8 mouse cellular contexts compared by ENCODE assay signal in the genomic region with DNA sequence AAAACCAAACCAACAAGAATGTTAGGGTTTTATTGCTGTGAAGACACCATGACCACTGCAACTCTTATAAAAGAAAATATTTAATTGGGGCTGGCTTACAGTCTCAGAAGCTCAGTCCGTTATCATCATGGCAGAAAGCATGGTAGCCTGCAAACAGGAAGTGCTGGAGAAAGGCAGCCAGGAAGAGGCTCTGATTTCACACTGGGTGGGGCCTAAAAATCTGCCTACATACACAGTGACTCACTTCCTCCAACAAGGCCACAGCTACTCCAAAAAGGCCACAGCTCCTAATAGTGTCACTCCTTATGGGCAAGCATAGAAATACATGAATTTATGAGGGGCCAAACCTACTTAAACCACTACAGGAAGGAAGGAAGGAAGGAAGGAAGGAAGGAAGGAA.
"Had no signal": no experiment of that assay in that cellular context is flagged by ENCODE, and none has a peak within 500 bp of the region (broad histone marks: within the 10 kb centered on the region; RNA-seq: fewer than 3 reads in every experiment).

No protein-coding gene starts in this region.

- DNase-seq: kidney, adult 11 months; kidney, adult 9 months; kidney, postnatal 4 days; left cerebral cortex, postnatal 4 days; lung, adult 18-20 months; midbrain, embryonic 14.5 days; thymus, adult 2 months; thymus, postnatal 25 days had no signal
